Mouse (Mus musculus) midbrain, embryonic 12.5 days (tissue): ENCODE results near the gene Me3. TPM values are rescaled to one million over a fixed set of nuclear protein-coding genes. Genes with fewer than 3 reads are reported as not detected.

Source experiments
- ATAC-seq: fragments of 200-750 bp; cut with Nextera tagmentation; 2 replicates; pipeline ENCODE4 v1.8.0; 2017; ENCODE audit warnings: low read depth, moderate TSS enrichment, moderate library complexity; ENCODE audit not compliant: low FRiP score
- H3K27ac ChIP-seq: fragments of 300-500 bp; sonication (generic); replicated peaks from 2 replicates; pipeline ENCODE4 v1.5.1; 2016; ENCODE audit warnings: mild to moderate bottlenecking
- H3K27me3 ChIP-seq: fragments of 300-500 bp; sonication (generic); 2 replicates; pipeline ENCODE4 v1.6.1; 2016; ENCODE audit warnings: mild to moderate bottlenecking
- H3K36me3 ChIP-seq: fragments of 300-500 bp; sonication (generic); 2 replicates; pipeline ENCODE4 v1.6.1; 2016
- H3K4me1 ChIP-seq: fragments of 300-500 bp; sonication (generic); 2 replicates; pipeline ENCODE4 v1.6.1; 2016
- H3K4me2 ChIP-seq: fragments of 300-500 bp; sonication (generic); replicated peaks from 2 replicates; pipeline ENCODE4 v1.6.1; 2016; ENCODE audit warnings: mild to moderate bottlenecking, moderate library complexity
- H3K4me3 ChIP-seq: fragments of 300-500 bp; sonication (generic); 2 replicates; pipeline ENCODE4 v1.5.1; 2016; ENCODE audit warnings: mild to moderate bottlenecking
- H3K9ac ChIP-seq: fragments of 300-500 bp; sonication (generic); replicated peaks from 2 replicates; pipeline ENCODE4 v1.6.1; 2016; ENCODE audit warnings: mild to moderate bottlenecking, moderate library complexity
- H3K9me3 ChIP-seq: fragments of 300-500 bp; sonication (generic); 2 replicates; pipeline ENCODE4 v1.6.1; 2016; ENCODE audit warnings: mild to moderate bottlenecking
- WGBS: fragments of 180-500 bp; shearing (Covaris S2); methylation state at CpG from one replicate; pipeline ENCODE4 v1.1.7; 2016; 5-methylcytosine and 5-hydroxymethylcytosine counted together
- polyA plus RNA-seq: library from polyadenylated mRNA; unstranded; fragments of >200 nt; fragmentation: Nextera tagmentation; extraction: Ambion mirVana; gene quantifications from 2 replicates; pipeline ENCODE4 v1.2.1, GENCODE M21; 2016

Gene Me3
- polyA plus RNA-seq: 1.1 and 1.7 TPM in 2 replicates

DNA sequence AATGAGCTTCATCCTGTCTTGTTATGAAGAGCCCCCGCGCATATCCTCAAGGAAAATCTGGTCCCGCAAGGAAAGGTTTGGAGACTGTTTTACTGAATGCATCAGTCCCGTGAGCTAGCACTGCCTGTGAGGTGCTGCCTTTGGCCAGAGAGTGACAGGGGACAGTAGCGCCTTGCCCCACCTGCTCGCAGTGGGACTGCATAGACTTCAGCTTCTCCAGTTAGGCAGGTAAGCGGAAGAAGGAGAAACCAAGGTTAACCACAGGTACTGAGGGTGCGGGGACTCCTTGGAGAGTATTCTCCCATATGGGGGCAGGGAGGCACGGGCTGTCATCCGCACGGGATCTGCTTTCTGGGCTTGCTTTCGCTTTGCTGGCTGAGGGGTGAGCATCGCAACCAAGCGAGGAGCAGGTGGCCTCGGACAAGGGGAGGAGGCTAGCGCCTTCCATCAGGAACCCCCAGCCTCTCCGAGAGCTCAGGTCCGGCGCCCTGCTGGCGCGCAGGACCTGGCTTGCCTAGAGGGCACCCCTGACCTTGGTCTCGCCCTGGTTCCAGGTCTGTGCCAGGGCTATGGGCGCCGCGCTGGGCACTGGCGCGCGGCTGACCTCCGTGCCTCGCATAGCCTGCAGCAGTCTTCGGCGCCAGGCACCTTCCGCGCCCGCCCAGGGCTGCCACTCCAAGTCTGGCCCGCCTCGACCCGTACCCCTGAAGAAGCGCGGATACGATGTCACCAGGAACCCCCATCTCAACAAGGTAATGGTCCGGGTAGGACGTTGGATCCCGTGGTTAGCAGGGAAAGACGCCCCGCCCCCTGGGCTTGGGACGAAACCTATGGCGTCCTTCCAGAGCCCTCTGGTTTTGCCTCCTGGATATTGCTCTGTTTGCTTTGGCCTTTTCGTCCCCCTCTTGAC is at the start of gene Me3:
Gene Me3, plus strand, starts transcription at position 51 of the 910 bp plus-strand sequence.
- Histone ChIP-seq H3K36me3 (no peaks in the 10 kb centered on the region), H3K9me3 (no peaks in the 10 kb centered on the region), H3K4me1 (peaks cover 19% of the 10 kb centered on the region), H3K4me2 (peak within 1 kb of the TSS; percentile 100), H3K4me3 (peak within 1 kb of the TSS; percentile 68), H3K9ac (peak within 1 kb of the TSS; percentile 72), H3K27me3 (peaks cover 25% of the 10 kb centered on the region), H3K27ac (no peak within 1 kb of the TSS)
- WGBS: 6% methylated on average over 49 of the region's 49 CpGs
- ATAC-seq: peak; percentile 85

- no peak overlapping the region for H3K27ac ChIP-seq
- no peak overlapping the region for H3K4me3 ChIP-seq
- H3K4me1 ChIP-seq: no peaks in the 10 kb centered on the region
- no peaks in the 10 kb centered on the region for H3K36me3 ChIP-seq
- H3K9ac ChIP-seq: no peak overlapping the region
- H3K27me3 ChIP-seq: no peaks in the 10 kb centered on the region
- WGBS: 83% methylated on average over 5 of the region's 5 CpGs
- H3K4me2 ChIP-seq: no peak overlapping the region
- H3K9me3 ChIP-seq: no peaks in the 10 kb centered on the region
- ATAC-seq: no peak
These were observed 42.2 kb upstream of the Me3 start for GRCm38 (mm10) chr7:89590039-89590438.

- ATAC-seq: no peak
- no peaks in the 10 kb centered on the region for H3K9me3 ChIP-seq
- H3K36me3 ChIP-seq: no peaks in the 10 kb centered on the region
- H3K4me3 ChIP-seq: no peak overlapping the region
- no peak overlapping the region for H3K9ac ChIP-seq
- H3K27me3 ChIP-seq: no peaks in the 10 kb centered on the region
- no peak overlapping the region for H3K4me2 ChIP-seq
- H3K27ac ChIP-seq: no peak overlapping the region
- 84% methylated on average over 3 of the region's 3 CpGs for WGBS
- no peaks in the 10 kb centered on the region for H3K4me1 ChIP-seq
These were observed 41.5 kb upstream of the Me3 start for GRCm38 (mm10) chr7:89590542-89591251.

GRCm38 (mm10) chr7:89595813-89596212 is 36.4 kb upstream of the Me3 start:
- Histone ChIP-seq H3K27ac (no peak overlapping the region), H3K4me1 (no peaks in the 10 kb centered on the region), H3K4me2 (no peak overlapping the region), H3K36me3 (no peaks in the 10 kb centered on the region), H3K27me3 (no peaks in the 10 kb centered on the region), H3K9ac (no peak overlapping the region), H3K4me3 (no peak overlapping the region), H3K9me3 (no peaks in the 10 kb centered on the region)
- 89% methylated on average over 2 of the region's 2 CpGs for WGBS
- no peak for ATAC-seq

DNA sequence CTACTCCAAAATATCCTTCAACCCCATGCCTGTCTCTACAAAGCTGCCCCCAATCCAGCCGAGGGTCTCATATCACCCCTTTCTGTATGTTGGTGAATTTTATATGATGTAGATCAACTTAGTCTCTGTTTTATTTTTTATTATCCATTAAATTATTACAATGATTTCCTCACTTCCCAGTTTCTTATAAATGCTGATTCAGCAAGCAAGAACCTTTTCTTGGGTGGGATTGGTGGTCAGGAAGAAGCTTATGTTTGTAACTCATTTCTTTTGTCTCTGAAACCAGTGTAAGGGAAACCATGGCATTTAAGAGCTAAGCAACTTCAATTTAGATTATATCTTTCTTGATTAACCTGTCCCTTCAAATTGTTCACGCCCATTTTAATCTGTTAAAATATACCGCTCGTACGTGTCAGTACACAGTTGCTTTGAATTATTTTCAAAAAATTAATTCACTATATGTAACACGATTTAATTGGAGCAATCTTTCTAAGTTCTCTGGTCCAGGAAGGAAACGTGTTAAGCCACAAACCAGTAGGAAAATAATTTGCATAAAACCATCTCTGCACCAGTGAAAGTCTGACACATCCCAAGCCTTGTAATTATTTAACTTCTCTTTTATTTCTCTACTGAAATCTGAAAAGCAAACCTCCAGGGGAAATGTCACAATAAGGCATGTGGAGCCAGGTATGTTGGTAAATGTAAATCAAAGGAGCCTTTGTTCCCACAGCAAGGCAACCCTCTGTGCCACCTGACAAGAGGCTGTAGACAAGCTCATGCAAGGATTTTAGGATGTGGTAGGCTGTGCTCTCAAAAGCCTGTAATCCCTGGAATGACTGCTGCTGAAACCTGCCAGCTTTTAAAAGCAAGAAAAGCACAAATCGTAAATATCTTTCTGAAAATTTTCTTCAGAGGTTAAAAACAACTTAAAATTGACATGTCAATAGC is 26.3 kb upstream of the Me3 start:
- Histone ChIP-seq H3K36me3 (no peaks in the 10 kb centered on the region), H3K27me3 (no peaks in the 10 kb centered on the region), H3K9ac (no peak overlapping the region), H3K4me2 (no peak overlapping the region), H3K9me3 (no peaks in the 10 kb centered on the region), H3K4me1 (no peaks in the 10 kb centered on the region), H3K27ac (no peak overlapping the region), H3K4me3 (no peak overlapping the region)
- WGBS: 78% methylated on average over 8 of the region's 8 CpGs
- no peak for ATAC-seq

DNA sequence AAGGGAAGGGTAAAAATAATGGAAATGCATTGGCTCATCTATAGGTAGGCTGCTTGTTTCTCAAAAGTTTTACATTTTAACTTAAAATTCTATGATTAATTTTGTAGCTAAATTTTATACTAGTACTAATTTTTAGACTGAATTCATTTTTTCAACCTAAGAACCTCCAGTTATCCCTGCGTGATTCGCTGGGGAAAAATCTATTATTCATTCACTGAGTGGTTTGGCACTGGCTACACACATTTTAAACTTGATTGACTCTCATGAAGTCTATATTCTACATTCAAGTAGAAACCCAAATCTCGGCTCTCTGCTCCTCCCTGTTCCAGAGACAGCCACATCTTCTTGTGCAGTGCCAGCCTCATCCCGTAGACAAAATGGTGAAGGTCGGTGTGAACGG is 24.9 kb upstream of the Me3 start:
- Histone ChIP-seq H3K27ac (no peak overlapping the region), H3K27me3 (no peaks in the 10 kb centered on the region), H3K4me1 (no peaks in the 10 kb centered on the region), H3K4me2 (no peak overlapping the region), H3K9ac (no peak overlapping the region), H3K9me3 (no peaks in the 10 kb centered on the region), H3K4me3 (no peak overlapping the region), H3K36me3 (no peaks in the 10 kb centered on the region)
- 95% methylated on average over 6 of the region's 6 CpGs for WGBS
- ATAC-seq: no peak

GRCm38 (mm10) chr7:89611236-89611635 is 21.0 kb upstream of the Me3 start:
- Histone ChIP-seq H3K27ac (no peak overlapping the region), H3K9ac (no peak overlapping the region), H3K27me3 (no peaks in the 10 kb centered on the region), H3K36me3 (no peaks in the 10 kb centered on the region), H3K4me3 (no peak overlapping the region), H3K4me1 (no peaks in the 10 kb centered on the region), H3K4me2 (no peak overlapping the region), H3K9me3 (no peaks in the 10 kb centered on the region)
- 92% methylated on average over 7 of the region's 7 CpGs for WGBS
- ATAC-seq: no peak

DNA sequence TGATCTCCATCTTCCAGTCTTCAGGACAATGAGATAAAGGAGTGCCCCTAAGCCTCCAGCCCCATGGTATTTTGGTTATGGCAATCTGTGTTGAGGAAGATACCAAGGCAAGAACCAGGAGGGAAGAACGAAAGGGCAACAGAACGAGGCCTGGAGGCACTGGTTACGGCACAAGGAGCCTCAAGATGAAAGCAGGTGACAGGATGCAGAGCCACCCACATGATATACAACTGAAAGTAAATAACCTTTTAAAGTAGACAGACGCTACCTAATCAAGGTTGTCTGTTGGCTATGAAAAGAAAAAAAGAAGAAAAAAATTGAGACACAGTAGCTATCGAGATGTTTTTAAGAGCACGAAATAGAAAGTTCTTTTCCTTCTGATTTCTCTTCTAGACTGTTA is 16.0 kb upstream of the Me3 start:
- H3K27ac ChIP-seq: no peak overlapping the region
- no peak overlapping the region for H3K4me2 ChIP-seq
- no peaks in the 10 kb centered on the region for H3K27me3 ChIP-seq
- no peak for ATAC-seq
- H3K36me3 ChIP-seq: no peaks in the 10 kb centered on the region
- H3K4me1 ChIP-seq: no peaks in the 10 kb centered on the region
- WGBS: 93% methylated on average over 6 of the region's 6 CpGs
- no peak overlapping the region for H3K9ac ChIP-seq
- H3K4me3 ChIP-seq: no peak overlapping the region
- peaks cover 3% of the 10 kb centered on the region; the same call in 1 of the 2 replicates for H3K9me3 ChIP-seq

- Histone ChIP-seq H3K27ac (no peak overlapping the region), H3K27me3 (no peaks in the 10 kb centered on the region), H3K36me3 (no peaks in the 10 kb centered on the region), H3K9ac (no peak overlapping the region), H3K4me1 (peaks cover 9% of the 10 kb centered on the region), H3K4me2 (no peak overlapping the region), H3K9me3 (no peaks in the 10 kb centered on the region), H3K4me3 (no peak overlapping the region)
- no peak for ATAC-seq
- WGBS: 94% methylated on average over 4 of the region's 4 CpGs
These were observed 8.9 kb upstream of the Me3 start for GRCm38 (mm10) chr7:89623331-89623730.

DNA sequence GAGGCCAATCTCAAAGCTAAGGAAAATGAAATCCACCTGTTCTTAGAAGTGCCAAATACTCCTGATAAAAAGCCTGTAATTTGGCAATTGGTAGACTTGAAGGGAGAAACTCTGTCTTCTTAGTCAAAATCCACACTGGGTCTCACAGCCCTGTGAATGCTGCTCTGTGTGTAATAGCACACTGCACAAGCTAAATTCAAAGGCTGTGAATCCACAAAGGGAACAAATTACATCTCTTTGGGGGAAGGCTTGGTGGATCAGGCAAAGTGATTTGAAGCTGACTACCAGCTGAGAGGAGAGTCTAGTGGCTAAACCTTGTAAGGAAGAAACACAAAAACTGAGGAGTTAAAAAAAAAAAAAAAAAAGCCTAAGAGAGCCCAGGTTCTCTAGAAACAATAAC is 4.8 kb upstream of the Me3 start:
- peaks cover 14% of the 10 kb centered on the region for H3K27me3 ChIP-seq
- no peak overlapping the region for H3K27ac ChIP-seq
- ATAC-seq: no peak

DNA sequence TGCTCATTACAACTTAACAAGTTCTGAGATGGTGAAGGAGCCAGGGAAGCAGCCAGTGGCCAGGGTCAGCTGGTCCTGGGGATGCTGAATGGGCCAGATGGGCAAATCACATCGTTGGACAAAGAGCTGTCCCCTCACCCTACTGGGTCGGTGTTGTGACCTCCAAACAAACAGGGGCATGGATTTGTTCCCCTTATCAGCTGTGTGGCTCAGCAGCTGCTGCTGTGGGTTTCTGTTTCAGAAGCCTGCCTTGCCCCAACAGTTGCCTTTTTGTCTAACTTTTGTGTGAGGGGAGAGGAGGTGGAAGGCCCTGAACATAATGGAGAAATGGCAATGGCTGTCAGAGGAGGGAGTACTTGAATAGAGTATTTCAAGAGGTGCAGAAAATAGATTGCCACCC is 4.2 kb upstream of the Me3 start:
- no peaks in the 10 kb centered on the region for H3K9me3 ChIP-seq
- H3K27me3 ChIP-seq: peaks cover 18% of the 10 kb centered on the region
- no peak overlapping the region for H3K9ac ChIP-seq
- H3K4me2 ChIP-seq: no peak overlapping the region
- H3K4me1 ChIP-seq: peaks cover 21% of the 10 kb centered on the region
- no peaks in the 10 kb centered on the region for H3K36me3 ChIP-seq
- no peak overlapping the region for H3K4me3 ChIP-seq
- H3K27ac ChIP-seq: no peak overlapping the region
- ATAC-seq: no peak
- WGBS: 3% methylated on average over 2 of the region's 2 CpGs

More for the DNA sequence above, 4.8 kb upstream of the Me3 start:
- no peak overlapping the region for H3K4me2 ChIP-seq
- H3K9me3 ChIP-seq: no peaks in the 10 kb centered on the region
- H3K4me3 ChIP-seq: no peak overlapping the region
- H3K4me1 ChIP-seq: peaks cover 15% of the 10 kb centered on the region
- no peaks in the 10 kb centered on the region for H3K36me3 ChIP-seq
- H3K9ac ChIP-seq: no peak overlapping the region
